Mouse (Mus musculus): ENCODE measurements around the gene Cox6a1.

- TF ChIP-seq POLR2A (IDR thresholded peaks at IDR 0.05; ENCODE audit: borderline replicate concordance, insufficient read depth, low read length) (no peak), CTCF (IDR thresholded peaks at IDR 0.05; ENCODE audit: borderline replicate concordance, insufficient read depth, low read depth, low read length) (no peak)
These were observed 47.2 kb downstream of the Cox6a1 start for GRCm38 (mm10) chr5:115301615-115302014.

Measured in cerebellum, adult 2 months (tissue).